Mouse (Mus musculus): ENCODE results near the gene Ppp1ca.

Ppp1ca gene

DNA sequence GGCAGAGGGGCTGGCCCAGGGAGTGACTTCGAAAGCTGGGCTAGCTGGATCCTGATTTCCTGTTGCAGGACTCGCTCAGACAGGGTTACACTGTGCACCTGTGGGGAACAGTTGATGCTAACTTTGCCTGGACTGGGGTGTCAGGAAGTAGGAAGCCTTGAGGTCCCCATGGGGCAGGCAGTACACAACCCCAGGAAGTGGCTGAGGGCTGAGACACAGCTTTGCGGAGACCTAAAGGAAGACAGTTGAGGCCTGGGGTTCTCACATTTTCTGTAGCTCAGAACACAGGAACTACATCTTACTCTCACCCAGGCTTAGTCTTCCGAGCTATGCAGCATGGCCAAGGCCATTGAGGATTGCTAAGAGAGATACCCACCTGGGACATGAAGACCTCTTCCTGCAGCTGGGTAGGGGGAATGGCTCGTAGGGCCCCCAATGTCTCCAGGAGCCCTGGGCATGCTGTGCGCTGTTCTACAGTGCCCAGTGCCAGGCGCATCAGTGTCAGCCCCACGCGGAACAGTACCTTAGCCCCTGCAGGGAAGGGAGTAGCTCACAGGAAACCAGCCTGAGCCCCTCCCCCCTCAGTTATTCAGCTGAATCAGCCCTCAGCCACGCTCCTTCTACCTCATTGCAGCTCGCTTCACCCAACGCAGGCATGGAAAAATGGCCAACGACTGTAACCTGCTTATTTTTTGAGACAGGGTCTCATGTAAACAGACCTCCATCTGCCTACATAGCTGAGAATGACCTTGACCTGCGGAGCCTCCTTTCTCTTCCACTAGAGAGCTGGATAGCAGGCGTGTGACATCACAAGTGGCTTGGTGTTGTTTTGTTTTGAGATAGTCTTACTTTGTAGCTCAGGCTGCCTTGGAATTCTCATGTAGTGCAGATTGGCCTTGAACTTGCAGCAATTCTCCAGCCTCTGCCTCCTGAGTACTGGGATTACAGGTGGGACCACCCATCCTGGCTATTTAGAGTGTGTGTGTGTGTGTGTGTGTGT, 6.6 kb upstream of the Ppp1ca start:
- WGBS = 73% methylated on average over 15 of the region's 15 CpGs

DNA sequence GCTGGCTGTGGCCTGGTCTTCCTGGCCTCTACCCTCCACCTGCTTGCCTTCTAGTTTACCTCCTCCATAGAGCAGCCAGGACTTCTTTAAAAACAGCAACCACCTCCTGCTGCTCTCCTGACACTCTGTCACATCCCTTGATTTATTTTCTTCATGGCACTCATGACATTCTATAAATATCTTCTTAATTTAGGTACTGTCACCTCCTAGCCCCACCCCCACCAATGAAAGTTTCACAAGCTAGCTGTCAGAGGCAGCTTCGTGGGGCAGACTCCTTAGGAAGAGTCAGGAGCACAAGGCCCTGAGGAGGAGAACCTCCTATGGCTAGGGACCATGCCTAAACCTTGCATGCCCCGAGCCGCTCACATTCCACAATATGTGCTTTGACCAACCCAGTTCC, 4.6 kb upstream of the Ppp1ca start:
- 82% methylated on average over 3 of the region's 3 CpGs for whole genome bisulfite sequencing

DNA sequence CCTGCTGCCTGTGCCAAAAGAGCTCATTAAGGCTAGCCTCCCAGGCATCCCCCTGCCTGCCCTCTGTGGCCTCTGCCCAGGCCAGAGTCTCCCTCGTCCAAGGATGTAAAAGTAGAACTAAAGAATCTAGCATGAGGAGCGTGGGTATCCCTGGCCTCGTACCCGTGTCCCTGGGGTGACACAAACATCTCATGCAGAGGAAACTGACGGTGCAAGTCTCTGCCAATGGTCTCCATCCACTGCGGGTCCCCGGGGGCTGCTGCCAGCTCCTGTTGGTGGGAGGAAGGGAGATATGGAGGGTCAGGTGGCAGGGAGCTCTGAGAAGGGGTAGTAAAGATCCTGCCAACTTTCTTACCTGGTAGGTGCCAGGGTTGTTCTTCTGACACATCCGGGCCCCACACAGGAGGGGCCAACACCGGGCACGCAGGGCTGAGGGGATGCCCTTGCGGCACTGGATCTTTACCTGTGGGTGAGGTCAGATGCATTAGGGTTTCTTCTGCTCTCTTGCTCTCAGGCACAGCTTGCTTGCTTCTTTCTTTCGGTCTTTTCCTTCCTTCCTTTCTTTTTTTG, 2.7 kb upstream of the Ppp1ca start:
- 92% methylated on average over 12 of the region's 12 CpGs for WGBS

DNA sequence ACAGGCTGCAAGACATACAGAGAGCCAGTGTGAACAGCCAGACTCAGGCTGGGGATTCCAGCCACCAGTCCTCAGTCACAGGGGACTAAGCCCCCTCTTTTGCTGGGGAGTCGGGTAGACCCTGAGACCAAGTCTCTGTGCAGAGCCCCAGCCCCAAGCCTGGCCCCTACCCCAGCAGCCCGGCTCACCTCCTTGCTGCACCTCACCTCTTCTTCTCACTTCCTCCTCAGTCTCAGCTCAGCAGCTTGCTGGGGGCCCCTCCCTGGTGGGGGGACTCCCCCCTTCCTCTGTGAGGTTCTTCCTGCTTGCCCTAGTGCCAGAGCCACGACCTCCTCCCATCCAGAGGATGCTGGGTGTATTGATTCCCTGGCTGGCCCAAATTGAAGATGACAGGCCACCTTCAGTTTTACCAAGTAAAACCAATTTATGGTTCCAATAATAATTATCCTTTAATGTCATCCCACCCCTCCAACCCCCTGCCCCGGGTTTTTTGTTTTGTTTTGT, 982 bp upstream of the Ppp1ca start, which contains the start of gene Tbc1d10c:
Tbc1d10c (minus strand) TSS at position 454 of the 504 bp plus-strand sequence.
- 65% methylated on average over 4 of the region's 4 CpGs for WGBS

DNA sequence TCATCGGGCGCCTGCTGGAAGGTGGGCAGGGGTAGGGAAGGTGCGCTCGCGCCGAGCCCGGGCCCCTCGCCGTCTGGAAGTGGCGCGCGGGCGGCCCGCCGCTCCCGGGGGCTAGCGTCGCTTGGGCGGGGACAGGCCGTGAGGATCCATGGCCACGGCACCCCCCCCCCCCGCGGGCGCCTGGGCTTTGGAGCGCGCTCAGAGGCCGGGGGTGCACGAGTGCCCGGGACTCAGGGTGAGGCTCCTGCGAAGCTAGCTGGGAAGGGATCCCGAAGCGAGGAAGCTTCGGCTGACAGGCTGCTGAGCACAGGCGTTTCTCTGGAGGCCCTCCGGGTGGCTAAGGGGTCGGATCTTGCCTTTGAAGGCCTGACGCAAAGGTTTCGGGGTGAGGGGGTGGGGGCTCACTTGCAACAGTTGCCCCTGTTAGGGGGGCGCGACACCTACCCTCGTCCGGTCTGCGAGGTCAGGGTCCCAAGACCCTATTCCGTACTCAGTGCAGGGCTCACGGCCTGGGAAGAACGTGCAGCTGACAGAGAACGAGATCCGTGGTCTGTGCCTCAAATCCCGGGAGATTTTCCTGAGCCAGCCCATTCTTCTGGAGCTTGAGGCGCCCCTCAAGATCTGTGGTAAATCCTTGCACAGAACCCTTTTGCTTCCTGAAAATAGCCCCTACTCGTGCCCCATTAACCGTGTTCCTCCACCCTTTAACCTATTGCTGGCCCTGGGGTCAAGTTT, 553 bp downstream of the Ppp1ca start:
- WGBS = under 1% methylated on average over 51 of the region's 52 CpGs

DNA sequence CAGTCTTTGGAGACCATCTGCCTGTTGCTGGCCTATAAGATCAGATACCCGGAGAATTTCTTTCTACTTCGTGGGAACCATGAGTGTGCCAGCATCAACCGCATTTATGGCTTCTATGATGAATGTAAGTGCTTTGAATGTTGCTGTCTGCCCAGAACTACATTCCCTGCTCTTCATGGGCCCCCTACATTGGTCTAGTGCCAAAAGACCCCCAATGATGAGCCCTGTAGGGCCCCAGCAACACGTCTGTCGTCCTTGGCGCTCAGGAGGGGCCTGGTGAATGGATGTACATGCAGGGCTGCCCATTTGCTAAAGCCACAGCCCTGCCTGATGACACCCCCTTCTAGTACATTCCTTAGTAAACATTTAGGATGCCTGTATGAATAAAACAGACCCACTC, 1.3 kb downstream of the Ppp1ca start:
- WGBS = 32% methylated on average over 6 of the region's 6 CpGs

DNA sequence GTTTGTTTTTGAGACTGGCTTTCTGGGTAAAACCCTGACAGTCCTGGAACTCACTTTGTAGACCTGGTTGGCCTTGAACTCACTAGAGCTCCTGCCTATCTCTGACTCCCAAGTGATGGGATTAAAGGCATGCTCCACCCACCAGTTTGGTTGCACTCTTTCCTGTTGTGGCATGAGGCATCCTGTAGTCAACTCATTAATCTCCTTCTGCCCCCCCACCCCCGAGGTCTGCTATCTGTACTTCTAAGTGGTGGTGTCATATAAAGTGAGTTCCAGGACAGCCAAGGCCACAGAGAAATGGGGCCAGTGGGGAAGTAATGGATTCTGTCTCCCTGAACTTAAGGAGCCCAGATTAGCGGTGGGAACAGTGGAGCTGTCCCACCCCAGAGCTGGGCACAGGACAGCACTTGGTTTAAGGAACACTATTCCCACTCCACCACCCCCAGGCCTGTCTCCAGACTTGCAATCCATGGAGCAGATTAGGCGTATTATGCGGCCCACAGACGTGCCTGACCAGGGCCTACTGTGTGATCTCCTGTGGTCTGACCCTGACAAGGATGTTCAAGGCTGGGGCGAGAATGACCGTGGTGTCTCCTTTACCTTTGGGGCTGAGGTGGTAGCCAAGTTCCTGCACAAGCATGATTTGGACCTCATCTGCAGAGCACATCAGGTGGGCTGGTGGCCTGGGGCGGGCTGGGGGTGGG, 2.3 kb downstream of the Ppp1ca start:
- WGBS = 85% methylated on average over 8 of the region's 8 CpGs

DNA sequence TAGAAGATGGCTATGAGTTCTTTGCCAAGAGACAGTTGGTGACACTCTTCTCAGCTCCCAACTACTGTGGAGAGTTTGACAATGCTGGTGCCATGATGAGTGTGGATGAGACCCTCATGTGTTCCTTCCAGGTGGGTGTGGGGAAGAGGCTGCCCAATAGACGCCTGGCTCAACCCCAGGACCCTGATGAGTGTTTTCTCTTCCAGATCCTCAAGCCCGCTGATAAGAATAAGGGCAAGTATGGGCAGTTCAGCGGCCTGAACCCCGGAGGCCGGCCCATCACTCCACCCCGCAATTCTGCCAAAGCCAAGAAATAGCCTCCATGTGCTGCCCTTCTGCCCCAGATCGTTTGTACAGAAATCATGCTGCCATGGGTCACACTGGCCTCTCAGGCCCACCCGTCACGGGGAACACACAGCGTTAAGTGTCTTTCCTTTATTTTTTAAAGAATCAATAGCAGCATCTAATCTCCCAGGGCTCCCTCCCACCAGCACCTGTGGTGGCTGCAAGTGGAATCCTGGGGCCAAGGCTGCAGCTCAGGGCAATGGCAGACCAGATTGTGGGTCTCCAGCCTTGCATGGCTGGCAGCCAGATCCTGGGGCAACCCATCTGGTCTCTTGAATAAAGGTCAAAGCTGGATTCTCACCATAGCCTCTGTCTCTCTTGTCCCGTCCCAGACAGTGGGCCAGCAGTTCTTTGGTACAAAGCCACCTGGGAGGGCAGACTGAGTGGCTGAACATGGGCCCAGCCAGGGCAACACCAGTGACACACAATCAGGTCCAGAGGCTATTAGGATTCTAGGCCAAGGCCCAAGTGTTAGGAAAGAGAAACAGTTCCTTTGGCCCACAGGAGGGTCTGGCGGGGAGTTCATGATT, 3.1 kb downstream of the Ppp1ca start:
- 67% methylated on average over 12 of the region's 12 CpGs for WGBS

DNA sequence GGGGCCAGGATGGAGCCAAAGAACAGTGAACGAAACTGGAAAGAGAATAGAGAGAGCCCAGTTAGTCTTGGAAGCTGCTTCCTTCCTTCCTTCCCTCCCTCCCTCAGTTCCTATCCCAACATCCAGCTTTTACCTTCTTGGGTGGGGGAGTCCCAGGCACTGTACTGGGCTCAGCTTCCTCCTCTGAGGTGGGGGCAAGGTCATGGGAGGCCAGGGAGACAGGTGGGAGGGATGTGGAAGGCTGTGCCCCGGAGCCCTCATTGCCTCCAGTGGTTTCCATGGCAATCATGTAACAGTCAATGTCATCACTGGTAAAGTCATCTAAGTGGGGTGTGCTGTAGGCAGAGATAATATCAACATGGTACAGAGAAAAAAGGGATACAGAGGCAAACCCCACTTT, 4.2 kb downstream of the Ppp1ca start:
- WGBS = 24% methylated on average over 2 of the region's 2 CpGs

DNA sequence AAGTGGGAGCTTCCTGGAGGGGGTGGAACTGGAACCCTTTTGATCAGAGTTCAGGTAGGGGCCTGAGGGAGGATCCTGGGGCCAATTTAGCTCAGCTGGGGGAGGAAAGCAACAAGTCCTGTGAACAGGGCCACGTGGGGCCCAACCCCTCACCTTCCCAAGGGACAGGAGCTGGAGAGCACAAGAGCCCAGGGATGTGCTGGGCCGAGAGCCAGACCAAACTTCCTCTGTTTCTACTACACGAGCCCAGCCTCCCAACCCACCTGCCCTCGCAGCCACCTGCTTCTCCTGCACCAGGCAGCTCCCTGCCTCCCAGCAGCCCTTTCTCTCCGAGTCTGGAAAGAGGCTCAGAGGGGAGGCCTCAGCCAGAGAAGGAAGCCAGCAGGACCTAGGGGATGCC, 4.7 kb downstream of the Ppp1ca start:
- WGBS = 29% methylated on average over 5 of the region's 5 CpGs

DNA sequence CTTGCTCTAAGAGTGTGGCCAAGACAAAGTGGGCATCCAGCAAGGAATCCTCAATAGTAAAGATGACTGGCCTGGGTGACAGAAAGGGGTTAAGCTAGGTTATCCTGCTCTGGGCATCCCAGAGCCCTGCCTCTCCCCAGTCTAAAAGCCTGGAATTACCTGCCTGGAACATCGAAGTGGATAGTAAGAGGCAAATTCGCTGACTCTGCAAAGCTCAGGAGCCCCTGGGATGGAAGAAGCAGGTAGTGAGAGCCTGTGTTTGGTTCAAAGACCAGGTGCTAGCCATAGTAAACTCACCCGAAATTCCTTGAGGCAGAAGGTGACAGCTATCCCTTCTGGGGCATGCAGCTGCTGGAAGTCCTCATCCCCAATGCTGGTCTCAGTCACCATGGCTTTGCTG, 5.3 kb downstream of the Ppp1ca start:
- WGBS = 77% methylated on average over 3 of the region's 3 CpGs

DNA sequence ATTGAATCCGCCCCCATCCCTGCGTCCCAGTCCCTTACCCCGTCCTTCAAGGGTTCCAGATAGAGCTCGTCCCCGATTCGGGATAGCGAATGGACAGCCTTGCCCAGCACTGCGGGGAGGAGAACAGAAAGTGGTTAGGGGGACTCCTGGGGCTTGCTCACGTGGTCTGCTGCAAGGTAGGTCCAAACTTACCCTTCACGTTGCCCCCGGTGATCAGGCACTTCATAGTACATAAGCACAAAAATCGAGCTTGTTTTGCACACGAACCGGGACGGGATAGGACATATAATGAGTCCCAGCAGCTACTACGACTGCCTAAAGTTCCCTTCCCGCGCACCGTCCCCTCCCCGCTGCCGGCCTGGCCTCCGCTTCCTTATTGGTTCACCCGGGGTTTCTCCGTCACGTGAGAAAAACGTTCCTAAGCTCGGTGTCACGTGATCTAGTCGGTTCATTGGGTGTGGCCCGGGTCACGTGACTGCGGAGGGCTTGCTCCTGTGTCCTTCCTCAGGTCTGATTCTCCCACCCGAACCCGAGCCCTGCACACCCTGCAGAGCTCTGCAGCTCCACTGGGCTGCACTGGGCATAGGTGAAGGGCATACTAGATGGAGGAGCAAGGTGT, 9.5 kb downstream of the Ppp1ca start, which contains the start of gene Rad9a:
Rad9a (minus strand) TSS at position 372 of the 619 bp plus-strand sequence.
- WGBS = under 1% methylated on average over 34 of the region's 34 CpGs

DNA sequence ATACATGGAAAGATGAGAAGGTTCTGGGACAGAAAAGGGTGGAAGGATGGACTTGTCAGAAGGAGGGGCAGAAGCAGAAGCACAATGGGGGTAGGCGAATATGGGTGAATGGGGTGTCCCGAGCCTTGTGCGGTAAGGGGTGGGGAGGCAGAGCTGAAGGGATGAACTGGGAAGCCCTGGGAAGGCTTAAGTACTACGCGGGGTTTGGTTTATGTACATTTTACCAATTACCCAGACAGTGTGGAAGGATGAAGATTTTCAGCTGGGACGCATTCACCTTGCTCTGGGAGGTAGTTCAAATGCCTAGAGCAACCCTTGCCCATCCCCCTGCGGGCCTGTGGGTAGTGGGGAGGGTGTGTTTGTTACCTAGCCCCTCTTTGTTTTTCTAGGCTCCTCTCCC, 10.3 kb downstream of the Ppp1ca start:
- WGBS = 28% methylated on average over 7 of the region's 7 CpGs

DNA sequence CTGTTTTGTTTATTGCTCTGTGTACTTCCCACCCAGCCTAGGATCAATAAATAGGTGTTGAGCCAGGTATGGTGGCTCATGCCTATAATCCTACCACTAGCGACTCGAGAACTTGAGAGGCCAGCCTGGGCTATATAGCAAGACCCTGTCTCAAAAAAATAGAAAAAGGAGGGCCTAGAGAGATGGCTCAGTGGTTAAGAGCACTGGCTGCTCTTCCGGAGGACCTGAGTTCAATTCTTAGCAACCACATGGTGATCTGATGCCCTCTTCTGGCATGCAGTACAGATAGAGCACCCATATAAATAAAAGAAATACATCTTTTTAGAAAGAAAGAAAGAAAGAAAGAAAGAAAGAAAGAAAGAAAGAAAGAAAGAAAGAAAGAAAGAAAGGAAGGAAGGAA, 11.3 kb downstream of the Ppp1ca start:
- 51% methylated on average over 3 of the region's 3 CpGs for WGBS

DNA sequence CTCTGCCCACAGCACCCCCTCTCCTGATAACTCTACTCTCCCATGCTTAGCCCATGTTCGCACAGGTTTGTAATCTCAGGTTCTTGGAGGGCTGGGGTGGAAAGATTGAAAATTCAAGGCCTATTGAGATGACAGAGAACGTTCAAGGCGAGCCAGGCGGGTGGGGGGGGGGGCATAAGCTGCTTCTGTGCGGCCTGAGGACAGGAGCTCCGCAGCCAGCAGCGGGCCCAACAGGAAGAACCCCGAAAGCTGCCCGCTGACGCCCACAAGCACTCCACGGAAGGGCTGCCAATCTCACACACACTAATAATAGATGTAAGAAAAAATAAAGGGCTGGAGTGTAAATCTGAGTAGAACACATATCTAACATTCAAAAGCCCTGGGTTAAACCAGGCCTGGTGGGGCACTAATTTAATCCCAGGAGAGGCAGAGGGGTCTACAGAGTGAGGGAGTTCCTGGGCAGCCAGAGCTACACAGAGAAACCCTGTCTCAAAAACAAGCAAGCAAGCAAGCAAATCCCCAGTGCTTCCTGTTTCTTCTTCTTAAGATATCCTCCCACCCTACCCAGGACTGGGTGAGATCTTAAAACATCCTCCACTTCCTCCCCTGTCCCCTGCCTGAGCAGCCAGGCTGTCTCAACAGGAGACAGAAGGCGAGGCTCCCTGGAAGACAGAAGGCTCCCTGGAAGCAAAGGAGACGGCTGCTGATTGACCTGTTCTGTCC, 11.9 kb downstream of the Ppp1ca start:
- 24% methylated on average over 13 of the region's 13 CpGs for WGBS

DNA sequence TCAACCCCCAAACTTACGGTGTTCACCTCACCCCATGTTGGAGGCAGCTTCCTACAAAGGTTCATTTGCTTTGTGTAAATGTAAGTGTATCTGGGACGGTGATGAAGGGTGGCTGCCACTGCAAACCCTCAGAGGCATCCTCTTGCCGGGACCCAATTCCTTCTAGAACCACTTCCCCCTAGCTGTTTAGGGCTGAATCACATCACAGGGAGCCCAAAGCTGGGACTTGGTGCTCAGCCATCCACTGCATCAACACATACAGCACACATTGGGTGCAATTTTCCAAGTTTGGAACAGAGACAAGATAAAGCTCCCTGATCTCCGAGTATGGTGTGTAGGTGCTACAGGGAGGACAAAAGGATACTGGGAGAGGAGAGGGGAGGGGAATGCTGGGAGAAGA, 13.0 kb downstream of the Ppp1ca start:
- WGBS = 54% methylated on average over 4 of the region's 4 CpGs

DNA sequence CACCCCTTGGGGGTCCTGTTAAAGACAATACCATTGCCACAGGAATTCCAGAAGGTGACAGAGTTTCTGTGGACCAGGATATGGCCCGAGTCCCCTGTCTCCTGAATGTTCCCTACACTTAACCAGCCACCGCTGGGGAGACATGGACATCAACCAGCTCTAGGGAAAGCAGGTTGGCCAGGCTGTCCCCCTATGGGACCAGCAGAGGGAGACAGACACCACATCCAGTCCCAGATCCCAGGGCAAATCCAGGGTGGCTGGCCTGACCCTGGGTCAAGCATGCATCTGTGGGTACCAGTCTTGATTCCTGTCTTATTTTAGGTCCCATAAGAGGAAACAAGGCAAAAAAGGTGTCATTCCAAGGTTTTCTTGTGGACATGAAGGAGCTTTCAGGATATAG, 15.1 kb downstream of the Ppp1ca start:
- 9% methylated on average over 2 of the region's 2 CpGs for WGBS

DNA sequence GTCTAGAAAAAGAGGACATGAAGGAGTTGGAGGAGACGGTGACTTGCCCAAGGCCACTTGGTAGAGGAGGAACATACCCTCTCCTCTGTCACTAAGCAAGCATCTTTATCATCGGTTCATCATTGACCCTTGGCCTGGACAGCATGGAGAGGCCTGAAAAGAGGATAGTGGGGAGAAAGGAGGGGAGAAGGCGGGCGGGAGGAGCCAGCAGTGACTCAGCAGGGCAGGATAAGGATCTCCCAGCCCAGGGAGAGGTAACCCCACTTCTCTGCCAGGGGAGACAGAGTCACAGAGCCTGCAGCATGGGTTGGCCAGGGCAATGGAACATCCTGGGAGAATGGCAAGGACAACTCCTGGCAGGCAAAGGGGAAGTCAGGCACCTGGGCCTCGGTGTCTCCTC, 16.7 kb downstream of the Ppp1ca start:
- 84% methylated on average over 5 of the region's 5 CpGs for WGBS

DNA sequence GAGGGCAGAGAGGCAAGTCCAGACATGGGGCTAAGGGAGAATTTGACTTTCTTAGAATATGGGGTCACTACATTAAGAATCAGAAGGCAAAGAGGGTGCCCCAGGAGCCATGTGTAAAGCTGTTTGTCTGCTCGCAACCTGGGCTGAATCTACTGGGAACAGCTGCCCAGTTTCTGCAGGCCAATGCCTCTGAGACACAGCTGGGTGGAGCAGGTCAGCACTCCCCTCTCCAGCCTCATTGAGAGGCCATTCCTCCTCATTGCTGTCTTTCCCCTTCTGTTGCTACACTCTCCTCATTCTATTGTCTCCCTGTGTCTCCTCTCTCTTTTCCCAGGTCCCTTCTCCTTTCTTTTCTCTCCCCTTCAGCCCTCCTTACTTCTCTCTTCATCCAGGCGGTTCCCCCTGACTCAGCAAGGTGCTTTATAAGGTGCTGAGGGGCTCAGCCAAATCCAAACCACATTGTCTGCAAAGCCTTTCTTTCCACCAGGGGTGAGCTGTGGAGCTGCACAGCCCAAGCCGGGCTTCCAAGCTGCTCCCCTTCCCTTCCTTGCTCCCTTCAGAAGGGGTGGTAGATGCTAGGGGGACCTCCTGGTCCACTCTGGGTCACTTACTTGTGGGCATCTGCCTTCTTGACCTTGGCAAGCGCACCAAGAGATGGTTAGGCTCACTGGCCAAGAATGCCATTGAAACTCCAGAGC, 20.2 kb downstream of the Ppp1ca start:
- 76% methylated on average over 4 of the region's 4 CpGs for WGBS

Measured in cerebral cortex, adult 2 months (tissue).